Mouse (Mus musculus) kidney, adult 2 months (tissue): ENCODE results near the gene Arap1.

Experiments
- CTCF ChIP-seq: fragments of 200-500 bp; conservative IDR thresholded peaks from 2 replicates; pipeline ENCODE4 v1.5.1; 2011; ENCODE audit warnings: low read depth, mild to moderate bottlenecking, control low read depth, low read length, moderate library complexity, mixed read lengths; ENCODE audit not compliant: insufficient read depth, insufficient read length
- POLR2A ChIP-seq: fragments of 200-500 bp; IDR thresholded peaks from one replicate; pipeline ENCODE4 v1.6.1; 2011; ENCODE audit warnings: low read depth, low read length, control low read depth

DNA sequence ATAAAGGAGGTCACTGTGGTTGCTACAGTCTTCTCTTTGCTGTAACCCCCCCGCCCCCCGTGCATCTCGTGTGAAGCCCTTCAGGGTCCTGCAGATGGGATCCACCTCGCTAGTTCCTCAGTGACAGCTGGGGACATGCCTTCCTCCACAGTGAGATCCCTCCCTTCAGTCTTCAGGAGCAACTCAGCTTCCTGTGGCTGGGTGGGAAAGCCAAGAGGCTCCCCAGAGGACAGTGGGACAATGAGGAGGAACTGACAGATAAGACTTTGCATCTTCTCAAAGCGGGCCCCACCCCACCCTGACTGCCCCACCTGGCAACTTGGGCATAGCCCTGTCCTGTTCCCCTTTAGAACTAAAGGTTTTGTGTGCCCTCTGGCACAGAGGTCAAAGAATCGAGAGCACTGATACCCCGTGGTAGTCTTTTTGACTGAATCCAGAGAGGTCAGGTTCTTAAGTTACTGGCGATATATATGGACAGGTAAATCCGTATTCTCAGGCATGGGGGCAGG is 111.5 kb downstream of the Arap1 start:
- TF ChIP-seq CTCF, result no peak
- no peak for TF ChIP-seq POLR2A
